In genomic region chr10:120273335-120273734, GRCm38 (mm10) we compare ENCODE assay signal across 19 mouse cellular contexts. TPM values are rescaled to one million over a fixed set of nuclear protein-coding genes. Genes with fewer than 3 reads are reported as not detected.
A peak's percentile ranks its signal among the peaks of the same experiment; 100 is the strongest.
DNase-seq lines count a peak whose midpoint lies in the region; ATAC-seq and TF ChIP-seq lines count a peak whose summit lies in the region.
"Had no signal": no experiment of that assay in that cellular context is flagged by ENCODE, and none has a peak within 500 bp of the region (broad histone marks: within the 10 kb centered on the region; RNA-seq: fewer than 3 reads in every experiment).

No protein-coding gene starts in this region.

- no peak overlapping the region for H3K4me2 ChIP-seq in embryonic facial prominence, embryonic 11.5 days (ENCODE audit: low read depth, low read length)
- H3K4me2 ChIP-seq in embryonic facial prominence, embryonic 12.5 days (replicated peaks) = peak overlapping the region; percentile 52; the same call in 1 of the 2 replicates
- peak overlapping the region; percentile 58 for H3K4me2 ChIP-seq in limb, embryonic 13.5 days (replicated peaks)

- H3K9ac ChIP-seq in embryonic facial prominence, embryonic 11.5 days (replicated peaks; ENCODE audit: low read length) = no peak overlapping the region
- H3K9ac ChIP-seq in embryonic facial prominence, embryonic 12.5 days = no peak overlapping the region
- H3K9ac ChIP-seq in limb, embryonic 13.5 days = no peak overlapping the region
- H3K9ac ChIP-seq: heart, embryonic 13.5 days; intestine, embryonic 15.5 days had no signal

- WGBS in embryonic facial prominence, embryonic 11.5 days = 49% methylated on average over 7 of the region's 7 CpGs
- WGBS in embryonic facial prominence, embryonic 10.5 days = 65% methylated on average over 7 of the region's 7 CpGs
- WGBS in embryonic facial prominence, embryonic 12.5 days = 26% methylated on average over 7 of the region's 7 CpGs
- 19% methylated on average over 7 of the region's 7 CpGs for WGBS in limb, embryonic 13.5 days

- H3K4me1 ChIP-seq in embryonic facial prominence, embryonic 11.5 days (ENCODE audit: control insufficient read depth, insufficient read depth, low read length) = peaks cover 7% of the 10 kb centered on the region; the same call in 1 of the 2 replicates
- peaks cover 66% of the 10 kb centered on the region for H3K4me1 ChIP-seq in embryonic facial prominence, embryonic 10.5 days
- H3K4me1 ChIP-seq in embryonic facial prominence, embryonic 12.5 days = peaks cover 49% of the 10 kb centered on the region
- peaks cover 11% of the 10 kb centered on the region for H3K4me1 ChIP-seq in embryonic fibroblast, embryonic 13.5 days (ENCODE audit: control insufficient read depth, insufficient read depth, low read length)
- peaks cover 59% of the 10 kb centered on the region for H3K4me1 ChIP-seq in limb, embryonic 13.5 days

- no peak for ATAC-seq in embryonic facial prominence, embryonic 11.5 days (replicated peaks; ENCODE audit: insufficient number of reproducible peaks, low FRiP score, low TSS enrichment, low read depth)
- no peak for ATAC-seq in embryonic facial prominence, embryonic 12.5 days (ENCODE audit: insufficient number of reproducible peaks, insufficient read depth, low FRiP score, low TSS enrichment)
- ATAC-seq in limb, embryonic 13.5 days (ENCODE audit: low FRiP score, low read depth) = no peak
- ATAC-seq: forebrain, embryonic 16.5 days; intestine, embryonic 15.5 days; Patski had no signal

- no peak for TF ChIP-seq CTCF in embryonic fibroblast, embryonic 13.5 days (IDR thresholded peaks at IDR 0.05; ENCODE audit: borderline replicate concordance, insufficient read depth, low read length)

- no peaks in the 10 kb centered on the region for H3K27me3 ChIP-seq in embryonic facial prominence, embryonic 11.5 days (ENCODE audit: control insufficient read depth, insufficient read depth, low read length)
- no peaks in the 10 kb centered on the region for H3K27me3 ChIP-seq in embryonic facial prominence, embryonic 10.5 days (replicated peaks; ENCODE audit: low read depth, poor library complexity, severe bottlenecking)
- H3K27me3 ChIP-seq in embryonic facial prominence, embryonic 12.5 days = no peaks in the 10 kb centered on the region
- H3K27me3 ChIP-seq in limb, embryonic 13.5 days = no peaks in the 10 kb centered on the region
- H3K27me3 ChIP-seq: intestine, embryonic 15.5 days; Patski had no signal

- no peaks in the 10 kb centered on the region for H3K9me3 ChIP-seq in embryonic facial prominence, embryonic 11.5 days (replicated peaks; ENCODE audit: control insufficient read depth, low read length)
- no peaks in the 10 kb centered on the region for H3K9me3 ChIP-seq in embryonic facial prominence, embryonic 10.5 days
- H3K9me3 ChIP-seq in embryonic facial prominence, embryonic 12.5 days = no peaks in the 10 kb centered on the region
- no peaks in the 10 kb centered on the region for H3K9me3 ChIP-seq in limb, embryonic 13.5 days
- H3K9me3 ChIP-seq: heart, embryonic 13.5 days; intestine, embryonic 15.5 days had no signal

- H3K4me3 ChIP-seq in embryonic facial prominence, embryonic 11.5 days (ENCODE audit: low read depth, low read length) = no peak overlapping the region
- no peak overlapping the region for H3K4me3 ChIP-seq in embryonic facial prominence, embryonic 10.5 days
- no peak overlapping the region for H3K4me3 ChIP-seq in embryonic facial prominence, embryonic 12.5 days
- H3K4me3 ChIP-seq in embryonic fibroblast, embryonic 13.5 days (ENCODE audit: insufficient read depth, low read length) = peak overlapping the region; percentile 7; the same call in 1 of the 2 replicates
- H3K4me3 ChIP-seq in limb, embryonic 13.5 days = no peak overlapping the region
- H3K4me3 ChIP-seq: intestine, embryonic 15.5 days had no signal

- no peaks in the 10 kb centered on the region for H3K36me3 ChIP-seq in embryonic facial prominence, embryonic 11.5 days (replicated peaks; ENCODE audit: control insufficient read depth, insufficient read depth, low read depth, low read length)
- H3K36me3 ChIP-seq in embryonic facial prominence, embryonic 10.5 days (replicated peaks) = no peaks in the 10 kb centered on the region
- no peaks in the 10 kb centered on the region for H3K36me3 ChIP-seq in embryonic facial prominence, embryonic 12.5 days
- no peaks in the 10 kb centered on the region for H3K36me3 ChIP-seq in limb, embryonic 13.5 days
- H3K36me3 ChIP-seq: heart, embryonic 13.5 days; intestine, embryonic 15.5 days had no signal

- H3K27ac ChIP-seq in embryonic facial prominence, embryonic 11.5 days (replicated peaks; ENCODE audit: low read depth, low read length) = no peak overlapping the region
- no peak overlapping the region for H3K27ac ChIP-seq in embryonic facial prominence, embryonic 10.5 days (replicated peaks)
- peak overlapping the region; percentile 88 for H3K27ac ChIP-seq in embryonic facial prominence, embryonic 12.5 days
- H3K27ac ChIP-seq in embryonic fibroblast, embryonic 13.5 days (ENCODE audit: insufficient read depth, low read length) = peak overlapping the region; percentile 88
- peak overlapping the region; percentile 87 for H3K27ac ChIP-seq in limb, embryonic 13.5 days

- peak; percentile 58 for DNase-seq in embryonic facial prominence, embryonic 11.5 days (ENCODE audit: low spot score)
- DNase-seq in embryonic facial prominence, embryonic 10.5 days (ENCODE audit: low spot score) = no peak
- DNase-seq in cerebellum, postnatal 36 days = no peak
- no peak for DNase-seq in kidney, adult 8-10 months
- no peak for DNase-seq in ovary, postnatal 10 days (ENCODE audit: low spot score)
- DNase-seq: adrenal gland, adult 8-10 months; adrenal gland, postnatal 36 days; cerebellum, adult 8-10 months; cerebellum, postnatal 14 days; gastrocnemius, postnatal 10 days; heart, postnatal 4 days; kidney, adult 18-20 months had no signal

- no peak for TF ChIP-seq POLR2A in embryonic fibroblast, embryonic 13.5 days (IDR thresholded peaks at IDR 0.05; ENCODE audit: low read depth, low read length)

RNA-seq across cellular contexts. Expression of gene Llph, which starts 46.5 kb away (rescaled TPM):
- polyA plus RNA-seq in embryonic facial prominence, embryonic 11.5 days (2014; fragmentation: Nextera tagmentation; extraction: Ambion mirVana) = 49.1 and 56.4 TPM in 2 replicates
- 68.1 and 70.4 TPM in 2 replicates for polyA plus RNA-seq in embryonic facial prominence, embryonic 10.5 days (2016; fragmentation: Nextera tagmentation; extraction: Ambion mirVana)
- polyA plus RNA-seq in embryonic facial prominence, embryonic 12.5 days (2016; fragmentation: Nextera tagmentation; extraction: Ambion mirVana) = 50.3 and 51.0 TPM in 2 replicates
- polyA plus RNA-seq in embryonic fibroblast, embryonic 13.5 days (2011; ENCODE audit: insufficient read length, low read depth, missing spikeins) = 31.6 and 49.1 TPM in 2 replicates
- 48.5 and 50.7 TPM in 2 replicates for polyA plus RNA-seq in limb, embryonic 13.5 days (2015; fragmentation: Nextera tagmentation; extraction: Ambion mirVana)

Comparison
In these comparisons a context has a peak if more than half of its experiments do, and no peak if none do; other contexts are left out.
1. H3K27ac ChIP-seq: peak in embryonic facial prominence, embryonic 12.5 days (single experiment), embryonic fibroblast, embryonic 13.5 days (single experiment) and limb, embryonic 13.5 days (single experiment); none in embryonic facial prominence, embryonic 11.5 days (single experiment) and embryonic facial prominence, embryonic 10.5 days (single experiment).